Mouse (Mus musculus) limb, embryonic 12.5 days (tissue): ENCODE results near the gene Senp3. TPM values are rescaled to one million over a fixed set of nuclear protein-coding genes. Genes with fewer than 3 reads are reported as not detected.
A peak's percentile ranks its signal among the peaks of the same experiment; 100 is the strongest.
"Not testable (repeated sequence)": the region's sequence is repeated elsewhere in the genome, so short reads cannot be mapped to it uniquely, and the experiment has no call there.

Source experiments
- ATAC-seq: fragments of 200-750 bp; cut with Nextera tagmentation; 2 replicates; pipeline ENCODE4 v1.8.0; 2017; ENCODE audit warnings: low read depth, moderate TSS enrichment; ENCODE audit not compliant: insufficient number of reproducible peaks, insufficient read depth, low FRiP score, low TSS enrichment
- H3K27ac ChIP-seq: fragments of 300-500 bp; sonication (generic); 2 replicates; pipeline ENCODE4 v1.5.1; 2016; ENCODE audit warnings: mild to moderate bottlenecking, moderate library complexity
- H3K27me3 ChIP-seq: fragments of 300-500 bp; sonication (generic); 2 replicates; pipeline ENCODE4 v1.6.1; 2016; ENCODE audit warnings: mild to moderate bottlenecking, moderate library complexity
- H3K36me3 ChIP-seq: fragments of 300-500 bp; sonication (generic); 2 replicates; pipeline ENCODE4 v1.6.1; 2016; ENCODE audit warnings: mild to moderate bottlenecking, moderate library complexity
- H3K4me1 ChIP-seq: fragments of 300-500 bp; sonication (generic); replicated peaks from 2 replicates; pipeline ENCODE4 v1.6.1; 2016
- H3K4me2 ChIP-seq: fragments of 300-500 bp; sonication (generic); 2 replicates; pipeline ENCODE4 v1.6.1; 2016; ENCODE audit warnings: mild to moderate bottlenecking, moderate library complexity
- H3K4me3 ChIP-seq: fragments of 300-500 bp; sonication (generic); replicated peaks from 2 replicates; pipeline ENCODE4 v1.5.1; 2016; ENCODE audit warnings: mild to moderate bottlenecking
- H3K9ac ChIP-seq: fragments of 300-500 bp; sonication (generic); replicated peaks from 2 replicates; pipeline ENCODE4 v1.6.1; 2016; ENCODE audit warnings: mild to moderate bottlenecking, moderate library complexity
- H3K9me3 ChIP-seq: fragments of 300-500 bp; sonication (generic); 2 replicates; pipeline ENCODE4 v1.6.1; 2016; ENCODE audit warnings: mild to moderate bottlenecking, moderate library complexity
- WGBS: fragments of 180-500 bp; shearing (Covaris S2); methylation state at CpG from one replicate; pipeline ENCODE4 v1.1.7; 2016; 5-methylcytosine and 5-hydroxymethylcytosine counted together
- polyA plus RNA-seq: library from polyadenylated mRNA; unstranded; fragments of >200 nt; fragmentation: Nextera tagmentation; extraction: Ambion mirVana; gene quantifications from 2 replicates; pipeline ENCODE4 v1.2.1, GENCODE M21; 2016

Senp3 gene
- polyA plus RNA-seq, 1 experiment from 2014 or later, result 140 TPM

- H3K4me2 ChIP-seq, result no peak overlapping the region
Measured at GRCm38 (mm10) chr11:69703814-69704612, 22.1 kb upstream of the Senp3 start.

DNA sequence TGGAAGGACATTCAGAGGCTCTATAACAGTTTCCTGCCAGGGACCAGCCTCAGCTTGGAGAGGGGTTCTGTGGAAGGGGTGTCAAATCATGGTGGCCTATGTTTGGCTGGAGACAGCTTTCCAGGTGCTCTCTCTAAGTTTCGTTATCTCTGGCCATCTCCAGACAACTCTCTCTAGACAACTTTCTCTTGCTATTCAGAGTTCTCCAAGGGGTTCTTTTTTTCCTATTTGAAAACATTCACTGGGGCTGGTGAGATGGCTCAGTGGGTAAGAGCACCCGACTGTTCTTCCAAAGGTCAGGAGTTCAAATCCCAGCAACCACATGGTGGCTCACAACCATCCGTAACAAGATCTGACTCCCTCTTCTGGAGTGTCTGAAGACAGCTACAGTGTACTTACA, 21.5 kb upstream of the Senp3 start:
- not testable (repeated sequence) for H3K36me3 ChIP-seq, H3K4me2 ChIP-seq, H3K4me3 ChIP-seq, H3K9me3 ChIP-seq, H3K9ac ChIP-seq, H3K4me1 ChIP-seq, ATAC-seq, H3K27ac ChIP-seq, H3K27me3 ChIP-seq
- 83% methylated on average over 3 of the region's 3 CpGs for WGBS

More at GRCm38 (mm10) chr11:69703814-69704612, 22.1 kb upstream of the Senp3 start:
- Histone ChIP-seq H3K27me3 (no peaks in the 10 kb centered on the region), H3K4me1 (peaks cover 10% of the 10 kb centered on the region), H3K36me3 (no peaks in the 10 kb centered on the region), H3K9ac (no peak overlapping the region), H3K27ac (no peak overlapping the region), H3K9me3 (no peaks in the 10 kb centered on the region), H3K4me3 (no peak overlapping the region)
- ATAC-seq, result no peak
- 67% methylated on average over 8 of the region's 8 CpGs for WGBS

GRCm38 (mm10) chr11:69702886-69703285, 21.0 kb upstream of the Senp3 start:
- ATAC-seq, H3K4me1 ChIP-seq, H3K4me2 ChIP-seq, H3K9me3 ChIP-seq, H3K36me3 ChIP-seq, H3K9ac ChIP-seq, H3K27ac ChIP-seq, H3K4me3 ChIP-seq, H3K27me3 ChIP-seq: not testable (repeated sequence)
- 94% methylated on average over 10 of the region's 10 CpGs for WGBS

DNA sequence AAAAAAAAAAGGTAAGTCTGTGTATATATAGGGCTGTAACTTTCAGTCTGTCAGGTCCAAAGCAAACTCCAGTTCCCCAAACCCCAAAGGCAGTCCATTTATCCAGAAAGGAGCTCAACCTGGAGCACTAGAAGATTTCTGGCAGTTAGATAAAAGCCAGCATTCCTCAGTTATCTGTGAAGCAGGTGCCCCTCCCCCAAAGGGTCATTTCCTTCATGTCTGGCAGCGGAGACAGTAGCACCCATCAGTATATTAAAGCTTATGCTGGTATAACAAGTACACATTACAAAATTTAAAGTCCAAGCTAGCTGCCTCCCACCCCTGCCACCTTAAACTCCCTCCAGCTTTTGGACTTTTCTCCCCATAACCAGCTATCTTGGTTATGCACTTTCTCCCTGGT, 17.7 kb upstream of the Senp3 start:
- ATAC-seq, result no peak
- 61% methylated on average over 1 of the region's 1 CpGs for WGBS
- Histone ChIP-seq H3K9ac (no peak overlapping the region), H3K4me3 (no peak overlapping the region), H3K27me3 (no peaks in the 10 kb centered on the region), H3K27ac (no peak overlapping the region), H3K9me3 (no peaks in the 10 kb centered on the region), H3K36me3 (no peaks in the 10 kb centered on the region), H3K4me1 (peaks cover 12% of the 10 kb centered on the region), H3K4me2 (no peak overlapping the region)

DNA sequence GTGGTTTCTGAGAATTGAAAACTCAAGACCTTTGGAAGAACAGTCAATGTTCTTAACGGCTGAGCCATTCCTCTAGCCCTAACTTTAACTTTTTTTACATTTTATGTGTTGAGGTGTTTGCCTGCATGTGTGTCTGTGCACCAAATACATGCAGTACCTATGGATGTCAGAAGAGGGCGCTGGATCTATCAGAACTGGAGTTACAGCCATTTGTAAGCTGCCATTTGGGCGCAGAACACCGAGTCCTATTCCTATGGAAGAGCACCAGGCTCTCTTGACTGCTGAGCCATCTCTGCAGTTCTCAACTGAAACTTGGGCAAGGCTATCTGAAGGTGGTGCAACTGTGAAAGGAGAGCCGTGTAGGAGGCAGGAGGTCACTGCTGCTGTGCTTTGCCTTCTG, 16.7 kb upstream of the Senp3 start:
- no peak overlapping the region for H3K9ac ChIP-seq
- no peaks in the 10 kb centered on the region for H3K36me3 ChIP-seq
- no peak overlapping the region for H3K27ac ChIP-seq
- no peaks in the 10 kb centered on the region for H3K9me3 ChIP-seq
- 68% methylated on average over 5 of the region's 5 CpGs for WGBS
- no peak for ATAC-seq
- H3K4me1 ChIP-seq, result peaks cover 12% of the 10 kb centered on the region
- no peak overlapping the region for H3K4me2 ChIP-seq
- H3K4me3 ChIP-seq, result no peak overlapping the region
- H3K27me3 ChIP-seq, result no peaks in the 10 kb centered on the region

DNA sequence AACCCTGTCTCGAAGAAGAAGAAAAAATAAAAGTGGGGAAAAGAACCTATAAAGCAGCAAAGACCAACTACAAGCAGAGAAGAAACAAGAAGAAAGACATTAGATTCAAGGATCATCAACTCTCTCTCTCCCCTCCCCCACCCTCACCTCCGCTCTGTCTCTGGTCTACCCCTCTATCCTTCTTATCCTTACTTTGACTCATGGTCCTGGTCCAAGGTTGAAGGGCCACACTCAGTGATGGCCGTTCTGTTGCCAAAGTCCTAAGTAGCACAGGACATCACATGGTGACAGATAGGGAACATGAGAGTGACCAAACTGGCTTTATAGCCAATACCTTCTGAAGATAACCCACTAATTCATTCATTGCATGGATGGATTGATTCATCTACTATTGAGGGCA, 15.5 kb upstream of the Senp3 start:
- H3K27ac ChIP-seq, result no peak overlapping the region
- no peaks in the 10 kb centered on the region for H3K9me3 ChIP-seq
- H3K36me3 ChIP-seq, result no peaks in the 10 kb centered on the region
- no peak overlapping the region for H3K9ac ChIP-seq
- peaks cover 12% of the 10 kb centered on the region for H3K4me1 ChIP-seq
- no peak overlapping the region for H3K4me2 ChIP-seq
- no peak overlapping the region for H3K4me3 ChIP-seq
- no peak for ATAC-seq
- no peaks in the 10 kb centered on the region for H3K27me3 ChIP-seq
- 91% methylated on average over 3 of the region's 3 CpGs for WGBS

- Histone ChIP-seq H3K27ac (peak within 1 kb of the TSS; percentile 86), H3K4me3 (peak within 1 kb of the TSS; percentile 59), H3K4me1 (peaks cover 12% of the 10 kb centered on the region), H3K36me3 (no peaks in the 10 kb centered on the region), H3K27me3 (no peaks in the 10 kb centered on the region), H3K4me2 (peak within 1 kb of the TSS; percentile 92), H3K9ac (peak within 1 kb of the TSS; percentile 82), H3K9me3 (no peaks in the 10 kb centered on the region)
- 2% methylated on average over 37 of the region's 41 CpGs for WGBS
- ATAC-seq, result 0 out of 2 replicates have a peak, but pooled peaks have one; percentile 61
Measured at GRCm38 (mm10) chr11:69695361-69696181, 13.7 kb upstream of the Senp3 start, which contains the start of the genes Tnfsf12 and Tnfsfm13. Gene Tnfsf12 (minus strand): TSS chr11:69695849. Gene Tnfsfm13 (minus strand): TSS chr11:69696098.

GRCm38 (mm10) chr11:69695046-69695360, 13.1 kb upstream of the Senp3 start:
- Histone ChIP-seq H3K4me1 (peaks cover 12% of the 10 kb centered on the region), H3K4me2 (peak overlapping the region; percentile 92), H3K4me3 (peak overlapping the region; percentile 59), H3K9me3 (no peaks in the 10 kb centered on the region), H3K9ac (peak overlapping the region; percentile 82), H3K27me3 (no peaks in the 10 kb centered on the region), H3K36me3 (no peaks in the 10 kb centered on the region), H3K27ac (peak overlapping the region; percentile 86; the same call in 1 of the 2 replicates)
- WGBS, result 23% methylated on average over 6 of the region's 6 CpGs
- 0 out of 2 replicates have a peak, but pooled peaks have one; percentile 53 for ATAC-seq

DNA sequence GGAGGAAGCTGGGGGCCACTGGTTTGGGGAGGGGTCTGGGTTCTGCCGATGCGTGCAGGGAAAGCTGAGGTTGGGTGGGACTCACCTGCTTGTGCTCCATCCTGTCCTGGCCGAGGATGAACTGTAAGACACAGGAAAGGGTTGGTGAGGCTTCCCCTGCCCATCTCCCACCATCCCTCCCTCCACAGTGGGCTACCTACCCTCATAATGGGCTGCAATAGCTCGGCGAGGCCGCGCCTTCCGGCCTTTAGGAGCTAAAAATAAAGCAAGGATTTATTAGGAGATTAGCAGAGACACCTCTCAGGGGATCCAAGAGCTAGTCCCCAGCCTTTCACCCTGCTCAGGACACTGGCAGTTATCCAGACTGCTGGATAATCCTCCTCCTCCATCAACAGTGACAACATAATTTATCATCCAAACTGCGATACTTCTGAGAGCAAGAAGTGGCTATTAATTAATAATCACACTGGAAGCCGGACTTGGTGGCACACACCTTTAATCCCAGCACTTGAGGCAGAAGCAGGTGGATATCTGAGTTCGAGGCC, 11.6 kb upstream of the Senp3 start:
- Histone ChIP-seq H3K4me1 (peaks cover 12% of the 10 kb centered on the region), H3K4me2 (no peak overlapping the region), H3K9me3 (no peaks in the 10 kb centered on the region), H3K9ac (no peak overlapping the region), H3K4me3 (no peak overlapping the region), H3K36me3 (no peaks in the 10 kb centered on the region), H3K27me3 (no peaks in the 10 kb centered on the region), H3K27ac (no peak overlapping the region)
- ATAC-seq, result no peak
- WGBS, result 59% methylated on average over 11 of the region's 11 CpGs

- 92% methylated on average over 6 of the region's 6 CpGs for WGBS
- Histone ChIP-seq H3K9ac (no peak overlapping the region), H3K4me3 (no peak overlapping the region), H3K4me2 (no peak overlapping the region), H3K36me3 (no peaks in the 10 kb centered on the region), H3K27ac (no peak overlapping the region), H3K4me1 (peaks cover 12% of the 10 kb centered on the region), H3K27me3 (no peaks in the 10 kb centered on the region), H3K9me3 (no peaks in the 10 kb centered on the region)
- ATAC-seq, result no peak
Measured at GRCm38 (mm10) chr11:69692863-69693262, 11.0 kb upstream of the Senp3 start.

GRCm38 (mm10) chr11:69692196-69692811, 10.4 kb upstream of the Senp3 start:
- H3K9me3 ChIP-seq, result no peaks in the 10 kb centered on the region
- no peak overlapping the region for H3K4me3 ChIP-seq
- WGBS, result 64% methylated on average over 9 of the region's 9 CpGs
- no peak overlapping the region for H3K9ac ChIP-seq
- no peaks in the 10 kb centered on the region for H3K36me3 ChIP-seq
- H3K27ac ChIP-seq, result no peak overlapping the region
- no peak overlapping the region for H3K4me2 ChIP-seq
- ATAC-seq, result no peak
- no peaks in the 10 kb centered on the region for H3K27me3 ChIP-seq
- peaks cover 12% of the 10 kb centered on the region for H3K4me1 ChIP-seq
